Mouse (Mus musculus): ENCODE data around the gene Pcdh15. TPM values are rescaled to one million over a fixed set of nuclear protein-coding genes. Genes with fewer than 3 reads are reported as not detected.

The Pcdh15 gene
- 8.2 TPM for polyA plus RNA-seq (2014; fragmentation: Illumina TruSeq; extraction: RNeasy Lipid Tissue Mini Kit (QIAGEN cat#74804); ENCODE audit: low read depth, low replicate concordance)

DNA sequence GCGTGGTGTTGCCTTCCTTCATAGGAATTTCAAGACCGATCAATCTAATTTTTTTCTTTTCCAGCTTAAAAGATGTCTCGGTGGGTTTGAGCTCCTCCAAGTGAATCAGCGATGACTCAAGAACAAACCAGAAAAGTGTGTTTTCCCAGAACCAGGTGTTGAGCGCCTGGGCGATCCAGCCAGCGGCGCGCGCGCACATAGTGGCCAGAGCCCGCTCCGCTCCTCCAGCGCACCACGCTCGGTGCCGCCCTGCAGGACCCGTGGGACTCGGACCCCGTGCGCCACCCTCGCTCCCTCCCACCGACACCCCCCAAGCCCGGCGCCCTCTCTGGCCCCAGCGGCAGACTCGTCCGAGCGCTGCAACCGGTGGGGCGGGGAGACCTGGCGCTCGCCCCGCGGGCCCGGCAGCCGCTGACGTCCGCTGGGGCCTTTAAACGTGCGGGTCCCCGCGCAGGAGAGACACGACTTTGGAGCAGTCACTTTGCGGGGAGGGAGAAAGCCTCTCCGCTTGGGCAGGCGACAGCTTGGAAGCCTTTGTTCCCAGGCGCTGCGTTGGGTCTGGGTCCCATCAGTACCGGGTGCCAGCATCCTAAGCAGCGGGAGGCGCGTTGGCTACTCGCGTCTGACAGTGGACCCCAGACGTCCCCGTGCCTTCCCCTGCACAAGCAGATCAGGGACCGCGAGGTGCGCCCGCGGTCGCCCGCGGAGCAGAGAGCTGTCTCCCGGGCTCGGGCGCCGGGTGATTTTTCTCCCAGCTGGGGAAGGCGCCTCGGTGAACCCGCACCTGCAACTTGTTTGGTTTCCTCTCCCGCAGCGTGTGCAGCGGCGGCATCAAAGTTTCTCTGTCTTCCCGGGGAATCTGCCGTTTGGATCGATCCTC lies at the start of gene Pcdh15:
Gene Pcdh15 (plus strand): TSS at position 377 of the 880 bp plus-strand sequence.

